Comparison of ENCODE assay signal across 7 mouse cellular contexts in genomic region chr11:29545150-29545752, GRCm38 (mm10). TPM values are rescaled to one million over a fixed set of nuclear protein-coding genes. Genes with fewer than 3 reads are reported as not detected.
DNase-seq lines count a peak whose midpoint lies in the region; ATAC-seq and TF ChIP-seq lines count a peak whose summit lies in the region.
"Not testable (repeated sequence)": the region's sequence is repeated elsewhere in the genome, so short reads cannot be mapped to it uniquely, and the experiment has no call there.
"Had no signal": no experiment of that assay in that cellular context is flagged by ENCODE, and none has a peak within 500 bp of the region (broad histone marks: within the 10 kb centered on the region; RNA-seq: fewer than 3 reads in every experiment).

No protein-coding gene starts in this region.

- not testable (repeated sequence) for ATAC-seq in liver, embryonic 11.5 days (replicated peaks; ENCODE audit: low FRiP score); liver, embryonic 13.5 days (ENCODE audit: low read depth)

- DNase-seq in MEL (ENCODE audit: low read depth, low spot score): peak; percentile 46
- not testable (repeated sequence) for DNase-seq in liver, embryonic 11.5 days (ENCODE audit: low spot score); liver, embryonic 13.5 days

- not testable (repeated sequence) for H3K27me3 ChIP-seq in E14TG2a.4 (ENCODE audit: insufficient read depth, low read length); MEL (ENCODE audit: control insufficient read depth in 1 of 2, insufficient read depth in 2 of 2, low read length in 2 of 2); liver, embryonic 11.5 days (replicated peaks; ENCODE audit: control insufficient read depth, insufficient read depth, low read length); liver, embryonic 13.5 days

- TF ChIP-seq POLR2A in MEL (IDR thresholded peaks at IDR 0.05; ENCODE audit: control insufficient read depth in 1 of 2, insufficient read depth in 1 of 2, low read depth in 1 of 2, low read length in 2 of 2, poor library complexity in 1 of 2): peak in 1 of 2 experiments; percentile 59; a peak in 1 of 4 replicates

- H3K27ac ChIP-seq in MEL (ENCODE audit: control insufficient read depth, low read depth, low read length): peak overlapping the region; percentile 24
- H3K27ac ChIP-seq in liver, embryonic 11.5 days (ENCODE audit: low read depth, low read length); liver, embryonic 13.5 days: not testable (repeated sequence)

- not testable (repeated sequence) for TF ChIP-seq CTCF in E14TG2a.4 (conservative IDR thresholded peaks at IDR 0.05; ENCODE audit: low read length); MEL (IDR thresholded peaks at IDR 0.05 in 2 of 3, conservative IDR thresholded peaks at IDR 0.05 in 1 of 3; ENCODE audit: control insufficient read depth in 1 of 3, insufficient read depth in 1 of 3, low read depth in 2 of 3, low read length in 3 of 3, poor library complexity in 1 of 3, severe bottlenecking in 1 of 3)

- peaks cover 26% of the 10 kb centered on the region for H3K79me2 ChIP-seq in MEL (ENCODE audit: control insufficient read depth, insufficient read depth, low read length, poor library complexity)

- H3K9me3 ChIP-seq in E14TG2a.4 (ENCODE audit: low read length); MEL (replicated peaks; ENCODE audit: insufficient read depth, low read length); liver, embryonic 11.5 days (ENCODE audit: control insufficient read depth, low read length); liver, embryonic 13.5 days (replicated peaks): not testable (repeated sequence)

- H3K4me2 ChIP-seq in liver, embryonic 11.5 days: not testable (repeated sequence)
- peak overlapping the region; percentile 71 for H3K4me2 ChIP-seq in liver, embryonic 13.5 days

- H3K4me3 ChIP-seq in E14TG2a.4 (replicated peaks; ENCODE audit: low read length): peak overlapping the region; percentile 98; the same call in 1 of the 2 replicates
- H3K4me3 ChIP-seq in MEL (ENCODE audit: control insufficient read depth in 1 of 2, insufficient read depth in 1 of 2, low read depth in 2 of 2, low read length in 2 of 2): not testable (repeated sequence)
- H3K4me3 ChIP-seq in liver, embryonic 11.5 days (ENCODE audit: low read depth, low read length): 0 out of 2 replicates have a peak overlapping the region, but pooled peaks have one; percentile 62
- peak overlapping the region; percentile 20; the same call in 1 of the 2 replicates for H3K4me3 ChIP-seq in liver, embryonic 13.5 days (replicated peaks)

- peak overlapping the region; percentile 97 for H3K9ac ChIP-seq in MEL (ENCODE audit: control insufficient read depth, low read depth, low read length, poor library complexity, severe bottlenecking)
- H3K9ac ChIP-seq in liver, embryonic 11.5 days (ENCODE audit: low read depth, low read length); liver, embryonic 13.5 days: not testable (repeated sequence)

- H3K36me3 ChIP-seq in E14TG2a.4 (ENCODE audit: insufficient read depth, low read length) (peaks cover 69% of the 10 kb centered on the region), MEL (ENCODE audit: control insufficient read depth in 1 of 2, insufficient read depth in 2 of 2, low read length in 2 of 2) (peaks cover 30 to 33% of the 10 kb centered on the region in 2 experiments)
- H3K36me3 ChIP-seq in liver, embryonic 11.5 days (ENCODE audit: control insufficient read depth, insufficient read depth, low read length): peaks cover 33% of the 10 kb centered on the region
- H3K36me3 ChIP-seq in liver, embryonic 13.5 days: peaks cover 53% of the 10 kb centered on the region

- not testable (repeated sequence) for TF ChIP-seq RAD21 in MEL (IDR thresholded peaks at IDR 0.05; ENCODE audit: low read depth, low read length)

- TF ChIP-seq EP300 in MEL (IDR thresholded peaks at IDR 0.05; ENCODE audit: low read depth in 1 of 2, low read length in 2 of 2): not testable (repeated sequence)

- 80% methylated on average over 4 of the region's 4 CpGs for WGBS in liver, embryonic 11.5 days
- WGBS in liver, embryonic 13.5 days (ENCODE audit: insufficient replicate concordance): 65% methylated on average over 4 of the region's 4 CpGs

- peaks cover 36% of the 10 kb centered on the region for H3K4me1 ChIP-seq in E14TG2a.4 (replicated peaks; ENCODE audit: low read depth, low read length)
- H3K4me1 ChIP-seq in MEL (ENCODE audit: control insufficient read depth in 1 of 2, insufficient read depth in 2 of 2, low read length in 2 of 2): peaks cover 4 to 17% of the 10 kb centered on the region in 2 experiments
- H3K4me1 ChIP-seq in liver, embryonic 11.5 days (replicated peaks; ENCODE audit: control insufficient read depth, insufficient read depth, low read length): not testable (repeated sequence)
- peaks cover 19% of the 10 kb centered on the region for H3K4me1 ChIP-seq in liver, embryonic 13.5 days (replicated peaks)

TF ChIP-seq in MEL, 35 proteins besides CTCF, POLR2A, EP300 and RAD21:
- TF ChIP-seq POLR2AphosphoS2 (IDR thresholded peaks at IDR 0.05; ENCODE audit: low read length): peak; percentile 43
- 0 out of 2 replicates have a peak, but pooled peaks have one; percentile 16 for TF ChIP-seq MYB (IDR thresholded peaks at IDR 0.05; ENCODE audit: low read depth, low read length)
- peak; percentile 71 for TF ChIP-seq CHD1 (IDR thresholded peaks at IDR 0.05; ENCODE audit: low read depth, low read length)
- peak; percentile 88 for TF ChIP-seq ZMIZ1 (IDR thresholded peaks at IDR 0.05; ENCODE audit: low read depth, low read length)
- TF ChIP-seq CHD2 (IDR thresholded peaks at IDR 0.05; ENCODE audit: low read length): 0 out of 2 replicates have a peak, but pooled peaks have one; percentile 7
- TF ChIP-seq MYC (IDR thresholded peaks at IDR 0.05; ENCODE audit: low read depth, low read length): 0 out of 2 replicates have a peak, but pooled peaks have one; percentile 11
- TF ChIP-seq RCOR1 (IDR thresholded peaks at IDR 0.05; ENCODE audit: low read depth, low read length): 0 out of 2 replicates have a peak, but pooled peaks have one; percentile 8
TF ChIP-seq in MEL: peak in this region for 7; not testable (repeated sequence) for 28.

RNA-seq across cellular contexts. Expression of gene Clhc1, which starts 2.5 kb away (rescaled TPM):
- total RNA-seq in MEL (2012; rRNA removed): 0.26 and 0.62 TPM in 2 replicates
- polyA plus RNA-seq in MEL (2012; ENCODE audit: insufficient read depth in 1 of 2, insufficient read length in 2 of 2, low read depth in 1 of 2, low replicate concordance in 2 of 2, missing spikeins in 1 of 2): under 1 TPM in 1 of 2 experiments, not detected in 1; 0.08 TPM
- polyA plus RNA-seq in liver, embryonic 11.5 days (2014; fragmentation: Nextera tagmentation; extraction: Ambion mirVana): 0.10 and 0.12 TPM in 2 replicates
- polyA plus RNA-seq in liver, embryonic 13.5 days (2015; fragmentation: Nextera tagmentation; extraction: Ambion mirVana): 0.05 and 0.07 TPM in 2 replicates
- total RNA-seq: forebrain, postnatal 0 days had no signal
- polyA plus RNA-seq: adrenal gland, adult 2 months; C2C12 had no signal

RNA-seq across cellular contexts. Expression of gene Rps27a, which starts 2.7 kb away (rescaled TPM):
- total RNA-seq in MEL (2012; rRNA removed): 1,978 and 2,403 TPM in 2 replicates
- 1,000 to 10,000 TPM in 1 of 2 experiments, 100 to 1,000 TPM in 1; 560 to 1,339 TPM for polyA plus RNA-seq in MEL (2012; ENCODE audit: insufficient read depth in 1 of 2, insufficient read length in 2 of 2, low read depth in 1 of 2, low replicate concordance in 2 of 2, missing spikeins in 1 of 2)
- 1,425 and 1,526 TPM in 2 replicates for polyA plus RNA-seq in liver, embryonic 11.5 days (2014; fragmentation: Nextera tagmentation; extraction: Ambion mirVana)
- polyA plus RNA-seq in liver, embryonic 13.5 days (2015; fragmentation: Nextera tagmentation; extraction: Ambion mirVana): 964 and 1,016 TPM in 2 replicates

RNA-seq across cellular contexts. Expression of gene Mtif2, which starts 19.0 kb away (rescaled TPM):
- 32.7 and 38.2 TPM in 2 replicates for total RNA-seq in MEL (2012; rRNA removed)
- polyA plus RNA-seq in MEL (2012; ENCODE audit: insufficient read depth in 1 of 2, insufficient read length in 2 of 2, low read depth in 1 of 2, low replicate concordance in 2 of 2, missing spikeins in 1 of 2): 100 to 1,000 TPM in 1 of 2 experiments, 10 to 100 TPM in 1; 22.5 to 161 TPM
- 38.3 and 44.7 TPM in 2 replicates for polyA plus RNA-seq in liver, embryonic 11.5 days (2014; fragmentation: Nextera tagmentation; extraction: Ambion mirVana)
- polyA plus RNA-seq in liver, embryonic 13.5 days (2015; fragmentation: Nextera tagmentation; extraction: Ambion mirVana): 29.3 and 32.5 TPM in 2 replicates

RNA-seq across cellular contexts. Expression of gene Prorsd1, which starts 30.4 kb away (rescaled TPM):
- total RNA-seq in MEL (2012; rRNA removed): 46.9 and 51.7 TPM in 2 replicates
- 10 to 100 TPM in 1 of 2 experiments, not detected in 1; 48.7 TPM for polyA plus RNA-seq in MEL (2012; ENCODE audit: insufficient read depth in 1 of 2, insufficient read length in 2 of 2, low read depth in 1 of 2, low replicate concordance in 2 of 2, missing spikeins in 1 of 2)
- polyA plus RNA-seq in liver, embryonic 11.5 days (2014; fragmentation: Nextera tagmentation; extraction: Ambion mirVana): 49.2 and 52.0 TPM in 2 replicates
- polyA plus RNA-seq in liver, embryonic 13.5 days (2015; fragmentation: Nextera tagmentation; extraction: Ambion mirVana): 25.0 and 29.8 TPM in 2 replicates
